Mouse (Mus musculus) heart, postnatal 4 days (tissue): ENCODE results near the gene Hdac5. TPM values are rescaled to one million over a fixed set of nuclear protein-coding genes. Genes with fewer than 3 reads are reported as not detected.
A peak's percentile ranks its signal among the peaks of the same experiment; 100 is the strongest.

Experiments
- DNase-seq: peaks from one replicate; pipeline ENCODE4 v3.0.0; 2021
- total RNA-seq, 2 experiments: library from RNA; stranded (reverse); gene quantifications; 2 replicates each; pipeline ENCODE4 v1.2.3; 2021

Gene Hdac5
- total RNA-seq, 2 experiments from 2014 or later, result 90.7 to 91.4 TPM

GRCm38 (mm10) chr11:102236022-102236421 is 6.1 kb upstream of the Hdac5 start:
- DNase-seq, result no peak

GRCm38 (mm10) chr11:102229331-102229953 is 524 bp downstream of the Hdac5 start:
- no peak for DNase-seq

- DNase-seq, result no peak
These were observed 1.2 kb downstream of the Hdac5 start for GRCm38 (mm10) chr11:102228646-102229268.

- DNase-seq, result no peak
These were observed 1.8 kb downstream of the Hdac5 start for GRCm38 (mm10) chr11:102228191-102228545.

GRCm38 (mm10) chr11:102227270-102228190 is 2.4 kb downstream of the Hdac5 start:
- DNase-seq, result no peak

GRCm38 (mm10) chr11:102226067-102226978 is 3.6 kb downstream of the Hdac5 start:
- DNase-seq, result no peak

GRCm38 (mm10) chr11:102225221-102225620 is 4.7 kb downstream of the Hdac5 start:
- DNase-seq, result no peak

GRCm38 (mm10) chr11:102224686-102225085 is 5.3 kb downstream of the Hdac5 start:
- peak; percentile 42 for DNase-seq

- DNase-seq, result peak; percentile 81
These were observed 6.8 kb downstream of the Hdac5 start for GRCm38 (mm10) chr11:102223166-102223565.

GRCm38 (mm10) chr11:102221954-102222351 is 8.0 kb downstream of the Hdac5 start:
- no peak for DNase-seq

- no peak for DNase-seq
These were observed 8.6 kb downstream of the Hdac5 start for GRCm38 (mm10) chr11:102221243-102221953.

- no peak for DNase-seq
These were observed 9.5 kb downstream of the Hdac5 start for GRCm38 (mm10) chr11:102220451-102220850.

- DNase-seq, result peak; percentile 95
These were observed 10.0 kb downstream of the Hdac5 start for GRCm38 (mm10) chr11:102219994-102220346.

- DNase-seq, result peak; percentile 41
These were observed 10.5 kb downstream of the Hdac5 start for GRCm38 (mm10) chr11:102219247-102219993.

GRCm38 (mm10) chr11:102218783-102219182 is 11.2 kb downstream of the Hdac5 start:
- DNase-seq, result peak; percentile 98

GRCm38 (mm10) chr11:102217876-102218430 is 12.0 kb downstream of the Hdac5 start:
- no peak for DNase-seq

- peak; percentile 52 for DNase-seq
These were observed 12.6 kb downstream of the Hdac5 start for GRCm38 (mm10) chr11:102217396-102217795.

- no peak for DNase-seq
These were observed 13.1 kb downstream of the Hdac5 start for GRCm38 (mm10) chr11:102216886-102217240.

GRCm38 (mm10) chr11:102216056-102216885 is 13.7 kb downstream of the Hdac5 start:
- peak; percentile 81 for DNase-seq

- no peak for DNase-seq
These were observed 14.5 kb downstream of the Hdac5 start for GRCm38 (mm10) chr11:102215511-102215910.
